Mouse (Mus musculus): Measurements from ENCODE around the gene Cenpo. TPM values are rescaled to one million over a fixed set of nuclear protein-coding genes. Genes with fewer than 3 reads are reported as not detected.

The Cenpo gene
- 17.6 and 22.0 TPM in 2 replicates for total RNA-seq (2012; rRNA removed)

DNA sequence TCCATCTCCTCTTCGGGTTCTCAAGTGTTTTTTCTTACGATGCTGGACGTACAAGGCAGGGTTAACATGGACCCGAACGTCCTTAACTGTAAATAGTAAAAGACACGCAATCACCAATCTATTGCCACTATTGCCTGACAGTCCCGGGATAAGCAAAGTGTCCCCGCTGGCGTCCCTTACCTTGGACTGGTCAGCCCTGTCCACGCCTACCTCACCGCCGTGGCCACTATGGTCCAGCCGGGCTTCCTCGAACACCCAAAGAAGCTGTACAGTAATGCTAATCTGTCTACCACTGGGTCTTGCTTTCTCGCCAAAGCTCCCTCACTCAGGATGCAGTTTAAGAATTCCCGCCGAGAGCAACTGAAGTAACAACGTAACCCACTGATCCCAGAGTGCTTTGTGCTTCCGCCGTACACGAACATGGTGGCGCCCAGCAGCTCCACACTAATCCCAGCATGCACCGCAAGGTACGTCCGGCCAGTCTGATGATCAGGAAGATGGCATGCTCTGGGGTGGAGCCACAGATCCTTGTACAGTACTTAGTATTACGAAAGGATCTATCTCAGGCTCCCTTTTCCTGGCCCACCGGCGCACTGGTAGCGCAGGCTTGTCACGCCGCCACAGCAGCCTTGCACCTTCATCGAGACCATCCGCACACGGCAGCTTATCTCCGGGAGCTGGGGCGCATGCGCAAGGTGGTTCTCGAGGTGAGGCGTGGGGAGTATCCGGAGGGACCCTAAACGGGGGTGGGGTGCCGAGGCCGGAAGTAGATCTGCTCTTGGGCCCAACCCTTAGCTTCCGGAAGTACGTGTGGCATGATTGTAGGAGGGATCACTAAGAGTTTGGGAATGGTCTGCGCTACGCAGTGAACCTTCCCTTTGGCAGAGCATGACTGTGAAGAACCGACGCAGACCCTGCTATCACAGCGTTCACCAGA, at the start of gene Cenpo, which contains the start of gene Ptrhd1:
Gene Cenpo (minus strand): TSS at position 723 of the 937 bp plus-strand sequence.
Gene Ptrhd1 (plus strand): TSS at position 456 of the 937 bp plus-strand sequence.
- in situ Hi-C loops (cut with MboI; ENCODE audit: low sequenced_read_pairs in 2 of 2, unreplicated experiment in 2 of 2), result no loop called here
- peaks cover 3 to 4% of the 10 kb centered on the region in 2 experiments; a peak in 2 of 4 replicates for H3K4me1 ChIP-seq (ENCODE audit: control insufficient read depth in 2 of 2, insufficient read depth in 2 of 2, low read length in 2 of 2, poor library complexity in 1 of 2)
- H3K4me3 ChIP-seq (ENCODE audit: insufficient read depth in 1 of 2, low read depth in 1 of 2, low read length in 2 of 2, poor library complexity in 1 of 2, severe bottlenecking in 1 of 2), result peak within 1 kb of the TSS; percentile 78 to 89
- H3K27ac ChIP-seq (ENCODE audit: insufficient read depth, low read depth, low read length, poor library complexity, severe bottlenecking), result peak within 1 kb of the TSS; percentile 98
- H3K36me3 ChIP-seq (ENCODE audit: control insufficient read depth, insufficient read depth, low read length, poor library complexity, severe bottlenecking), result peaks cover 7% of the 10 kb centered on the region; the same call in 1 of the 2 replicates
- no peak for TF ChIP-seq MAFK (IDR thresholded peaks at IDR 0.05; ENCODE audit: insufficient read depth, low read depth, low read length)
- no peak for TF ChIP-seq ZC3H11A (IDR thresholded peaks at IDR 0.05; ENCODE audit: borderline replicate concordance, low read depth, low read length)
- peak; percentile 94 for TF ChIP-seq HCFC1 (IDR thresholded peaks at IDR 0.05; ENCODE audit: borderline replicate concordance, insufficient read depth, low read length)
- no peak for TF ChIP-seq CHD2 (IDR thresholded peaks at IDR 0.05; ENCODE audit: low read depth, low read length)
- H3K9ac ChIP-seq (ENCODE audit: insufficient read depth, low read depth, low read length, poor library complexity, severe bottlenecking), result peak within 1 kb of the TSS; percentile 97
- no peaks in the 10 kb centered on the region for H3K9me3 ChIP-seq (ENCODE audit: control insufficient read depth, insufficient read depth, low read depth, low read length)
- peak; percentile 97 for DNase-seq (ENCODE audit: low read depth, low spot score)

- TF ChIP-seq HCFC1 (IDR thresholded peaks at IDR 0.05; ENCODE audit: borderline replicate concordance, insufficient read depth, low read length) (no peak), CHD2 (IDR thresholded peaks at IDR 0.05; ENCODE audit: low read depth, low read length) (no peak), MAFK (IDR thresholded peaks at IDR 0.05; ENCODE audit: insufficient read depth, low read depth, low read length) (no peak), ZNF384 (IDR thresholded peaks at IDR 0.05; ENCODE audit: low read depth, low read length) (no peak), ZC3H11A (IDR thresholded peaks at IDR 0.05; ENCODE audit: borderline replicate concordance, low read depth, low read length) (no peak)
- no peaks in the 10 kb centered on the region for H3K4me1 ChIP-seq (ENCODE audit: control insufficient read depth in 2 of 2, insufficient read depth in 2 of 2, low read length in 2 of 2, poor library complexity in 1 of 2)
- no peak overlapping the region for H3K4me3 ChIP-seq (ENCODE audit: insufficient read depth in 1 of 2, low read depth in 1 of 2, low read length in 2 of 2, poor library complexity in 1 of 2, severe bottlenecking in 1 of 2)
- DNase-seq (ENCODE audit: low read depth, low spot score), result no peak
- H3K27ac ChIP-seq (ENCODE audit: insufficient read depth, low read depth, low read length, poor library complexity, severe bottlenecking), result no peak overlapping the region
- no peaks in the 10 kb centered on the region for H3K9me3 ChIP-seq (ENCODE audit: control insufficient read depth, insufficient read depth, low read depth, low read length)
- in situ Hi-C loops (cut with MboI; ENCODE audit: low sequenced_read_pairs in 2 of 2, unreplicated experiment in 2 of 2), result no loop called here
- no peak overlapping the region for H3K9ac ChIP-seq (ENCODE audit: insufficient read depth, low read depth, low read length, poor library complexity, severe bottlenecking)
- no peaks in the 10 kb centered on the region for H3K36me3 ChIP-seq (ENCODE audit: control insufficient read depth, insufficient read depth, low read length, poor library complexity, severe bottlenecking)
Measured at GRCm38 (mm10) chr12:4279878-4280277, 45.8 kb upstream of the Cenpo start.

- in situ Hi-C loops (cut with MboI; ENCODE audit: low sequenced_read_pairs in 2 of 2, unreplicated experiment in 2 of 2), result no loop called here
- Histone ChIP-seq H3K4me3 (ENCODE audit: insufficient read depth in 1 of 2, low read depth in 1 of 2, low read length in 2 of 2, poor library complexity in 1 of 2, severe bottlenecking in 1 of 2) (no peak overlapping the region), H3K36me3 (ENCODE audit: control insufficient read depth, insufficient read depth, low read length, poor library complexity, severe bottlenecking) (no peaks in the 10 kb centered on the region; the same call in 1 of the 2 replicates), H3K9me3 (ENCODE audit: control insufficient read depth, insufficient read depth, low read depth, low read length) (no peaks in the 10 kb centered on the region), H3K4me1 (ENCODE audit: control insufficient read depth in 2 of 2, insufficient read depth in 2 of 2, low read length in 2 of 2, poor library complexity in 1 of 2) (no peaks in the 10 kb centered on the region), H3K27ac (ENCODE audit: insufficient read depth, low read depth, low read length, poor library complexity, severe bottlenecking) (no peak overlapping the region), H3K9ac (ENCODE audit: insufficient read depth, low read depth, low read length, poor library complexity, severe bottlenecking) (no peak overlapping the region)
- no peak for TF ChIP-seq ZNF384 (IDR thresholded peaks at IDR 0.05; ENCODE audit: low read depth, low read length)
- no peak for TF ChIP-seq MAFK (IDR thresholded peaks at IDR 0.05; ENCODE audit: insufficient read depth, low read depth, low read length)
- no peak for TF ChIP-seq ZC3H11A (IDR thresholded peaks at IDR 0.05; ENCODE audit: borderline replicate concordance, low read depth, low read length)
- no peak for TF ChIP-seq HCFC1 (IDR thresholded peaks at IDR 0.05; ENCODE audit: borderline replicate concordance, insufficient read depth, low read length)
- TF ChIP-seq CHD2 (IDR thresholded peaks at IDR 0.05; ENCODE audit: low read depth, low read length), result no peak
- DNase-seq (ENCODE audit: low read depth, low spot score), result no peak
Measured at GRCm38 (mm10) chr12:4278978-4279755, 45.1 kb upstream of the Cenpo start.

DNA sequence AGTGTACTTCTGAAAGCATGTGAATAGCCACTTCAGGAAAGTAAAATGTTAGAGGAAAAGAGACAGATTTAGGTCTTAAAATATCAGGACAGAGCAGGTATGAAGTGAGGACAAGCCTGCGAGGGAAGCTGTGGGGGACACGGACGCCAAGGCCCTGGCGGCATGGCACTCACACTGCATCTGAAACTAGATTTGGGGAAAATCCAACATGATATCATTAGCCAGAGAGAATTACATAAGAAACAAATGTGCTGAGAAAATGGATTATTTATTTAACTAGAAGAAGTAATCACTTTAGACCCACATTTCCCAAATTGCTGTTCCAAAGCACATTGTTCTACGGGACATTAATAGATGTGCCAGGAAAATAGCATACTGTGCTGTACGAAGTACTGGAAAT, 37.0 kb upstream of the Cenpo start:
- in situ Hi-C loops (cut with MboI; ENCODE audit: low sequenced_read_pairs in 2 of 2, unreplicated experiment in 2 of 2), result no loop called here
- peaks cover 3% of the 10 kb centered on the region; the same call in 1 of the 2 replicates for H3K36me3 ChIP-seq (ENCODE audit: control insufficient read depth, insufficient read depth, low read length, poor library complexity, severe bottlenecking)

More for the DNA sequence above, 37.0 kb upstream of the Cenpo start:
- DNase-seq (ENCODE audit: low read depth, low spot score), result no peak
- Histone ChIP-seq H3K4me3 (ENCODE audit: insufficient read depth in 1 of 2, low read depth in 1 of 2, low read length in 2 of 2, poor library complexity in 1 of 2, severe bottlenecking in 1 of 2) (no peak overlapping the region), H3K4me1 (ENCODE audit: control insufficient read depth in 2 of 2, insufficient read depth in 2 of 2, low read length in 2 of 2, poor library complexity in 1 of 2) (no peaks in the 10 kb centered on the region), H3K9ac (ENCODE audit: insufficient read depth, low read depth, low read length, poor library complexity, severe bottlenecking) (no peak overlapping the region), H3K9me3 (ENCODE audit: control insufficient read depth, insufficient read depth, low read depth, low read length) (no peaks in the 10 kb centered on the region), H3K27ac (ENCODE audit: insufficient read depth, low read depth, low read length, poor library complexity, severe bottlenecking) (no peak overlapping the region)
- TF ChIP-seq CHD2 (IDR thresholded peaks at IDR 0.05; ENCODE audit: low read depth, low read length) (no peak), HCFC1 (IDR thresholded peaks at IDR 0.05; ENCODE audit: borderline replicate concordance, insufficient read depth, low read length) (no peak), MAFK (IDR thresholded peaks at IDR 0.05; ENCODE audit: insufficient read depth, low read depth, low read length) (no peak), ZC3H11A (IDR thresholded peaks at IDR 0.05; ENCODE audit: borderline replicate concordance, low read depth, low read length) (no peak), ZNF384 (IDR thresholded peaks at IDR 0.05; ENCODE audit: low read depth, low read length) (no peak)

Measured in ES-E14 (cell line).